Mouse (Mus musculus): ENCODE measurements at regions not wholly inside any gene's neighbourhood (a gene's known extent, or its start where the extent isn't known, plus 50 kb on each side); places are given as distances from the start of the nearest gene placed in this dataset.
A peak's percentile ranks its signal among the peaks of the same experiment; 100 is the strongest.

- no peak for DNase-seq (ENCODE audit: low spot score in 2 of 2)
Observed at GRCm38 (mm10) chr3:45523281-45523680, 145.1 kb downstream of the Pcdh10 start.

DNA sequence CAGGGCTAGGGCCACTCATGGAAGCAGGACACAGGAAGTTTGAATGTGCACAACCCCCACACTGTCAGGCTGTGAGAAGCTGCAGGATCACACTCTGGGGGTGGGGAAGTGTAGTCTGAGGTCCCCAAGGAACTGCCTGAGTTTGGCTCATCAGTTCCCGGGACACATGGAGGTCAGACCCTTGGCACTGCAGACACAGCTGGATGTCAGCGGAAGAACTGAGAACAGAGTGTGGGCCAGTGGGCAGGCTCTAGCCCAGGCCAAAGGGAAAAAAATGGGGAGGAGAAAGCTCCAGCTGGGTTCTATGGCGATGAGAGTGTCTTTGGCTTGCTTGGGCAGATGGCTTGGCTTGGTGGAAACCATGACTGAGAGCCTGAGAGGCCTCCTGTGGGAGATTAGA is 168.9 kb downstream of the Pcdh10 start:
- DNase-seq (ENCODE audit: low spot score in 2 of 2), result no peak

GRCm38 (mm10) chr3:45555736-45556135 is 177.5 kb downstream of the Pcdh10 start:
- peak; percentile 40 to 58 for DNase-seq (ENCODE audit: low spot score in 2 of 2)

GRCm38 (mm10) chr3:45572995-45573394 is 194.8 kb downstream of the Pcdh10 start:
- no peak for DNase-seq (ENCODE audit: low spot score in 2 of 2)

- DNase-seq (ENCODE audit: low spot score in 2 of 2), result no peak
Observed at GRCm38 (mm10) chr3:45577035-45577434, 198.8 kb downstream of the Pcdh10 start.

DNA sequence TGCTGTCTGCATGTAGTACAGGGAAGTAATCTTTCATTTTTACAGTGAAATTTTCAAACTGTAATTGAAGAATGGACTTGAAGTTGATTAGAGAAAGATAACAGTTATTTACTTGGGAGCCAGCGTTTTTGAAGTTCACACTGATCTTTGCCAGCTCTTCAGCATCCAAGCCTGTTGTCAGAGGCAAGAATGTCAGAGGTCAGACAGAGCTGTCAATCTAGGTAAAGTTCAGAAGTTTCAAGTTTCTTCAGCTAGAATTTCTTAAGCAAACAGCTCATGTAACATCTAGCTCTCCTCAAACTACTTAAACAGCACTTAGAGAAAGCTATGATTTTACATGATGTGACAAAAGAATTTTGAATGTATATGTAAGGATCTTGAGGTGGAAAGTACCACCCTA is 215.4 kb downstream of the Pcdh10 start:
- no peak for DNase-seq (ENCODE audit: low spot score in 2 of 2)

DNA sequence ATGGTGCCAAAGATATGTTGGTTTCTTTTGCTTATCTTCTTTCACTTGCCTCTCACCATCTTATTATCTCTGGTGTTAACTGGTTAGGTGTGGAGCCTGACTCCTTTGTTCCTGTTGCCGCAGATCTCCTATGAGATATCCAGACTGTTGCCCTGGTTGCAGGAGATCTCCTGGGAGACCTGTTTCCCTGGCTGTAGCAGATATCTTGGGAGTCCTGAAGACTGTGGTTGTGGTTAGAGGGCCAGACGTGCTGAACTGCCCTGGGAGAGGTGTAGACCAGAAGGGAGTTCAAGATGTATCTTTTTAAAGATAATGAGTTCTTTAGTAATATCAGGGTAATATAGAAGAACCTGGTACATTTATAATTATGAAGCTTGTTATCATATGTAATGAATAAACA is 224.1 kb downstream of the Pcdh10 start:
- no peak for DNase-seq (ENCODE audit: low spot score in 2 of 2)

DNA sequence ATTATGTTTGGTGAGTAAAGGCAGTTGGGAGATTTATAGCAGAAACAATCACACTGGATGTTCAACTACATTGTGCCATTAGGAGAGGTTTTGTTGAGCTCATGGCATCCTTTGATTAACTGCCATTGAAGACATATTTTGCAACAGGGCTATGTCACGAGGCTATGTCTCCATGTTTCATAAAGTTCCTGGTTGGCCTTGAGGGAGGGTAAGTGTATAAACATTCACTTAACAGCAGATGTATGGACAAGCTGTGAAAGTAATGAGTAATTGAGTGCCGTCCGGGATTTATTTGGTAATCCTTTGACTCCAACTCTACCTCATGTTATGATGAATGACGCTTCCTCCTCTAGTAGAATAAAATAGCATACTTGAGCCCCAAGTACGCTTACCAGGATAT is 225.0 kb downstream of the Pcdh10 start:
- no peak for DNase-seq (ENCODE audit: low spot score in 2 of 2)

GRCm38 (mm10) chr3:45620729-45621128 is 242.5 kb downstream of the Pcdh10 start:
- no peak for DNase-seq (ENCODE audit: low spot score in 2 of 2)

DNA sequence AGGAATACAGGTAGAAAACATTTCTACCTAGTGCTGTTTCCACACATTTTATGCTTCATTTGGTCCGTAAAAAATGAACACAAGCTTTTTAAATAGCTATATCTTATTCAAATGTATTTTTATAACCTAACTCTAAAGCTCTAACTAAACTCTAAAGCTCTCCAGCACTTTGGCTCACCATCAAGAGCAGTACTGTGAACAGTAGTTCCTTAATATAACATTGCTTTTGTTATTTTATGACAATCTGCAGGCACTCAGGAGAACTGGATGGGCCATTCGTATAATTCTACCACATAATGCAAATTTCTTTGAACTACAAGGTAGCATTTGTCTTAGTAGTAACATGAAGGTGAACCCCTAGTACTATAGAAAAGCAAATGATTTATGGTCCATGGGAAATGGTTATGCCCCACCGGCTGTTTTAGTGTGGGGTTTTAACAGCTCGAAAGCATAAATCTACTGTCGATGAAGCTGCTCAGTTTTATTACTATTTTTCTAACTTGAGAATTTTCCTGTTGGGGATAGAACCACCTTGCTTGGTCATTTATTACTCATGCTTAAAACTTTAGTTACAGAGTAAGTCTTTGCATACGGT is 267.8 kb downstream of the Pcdh10 start:
- no peak for DNase-seq (ENCODE audit: low spot score in 2 of 2)

- no peak for DNase-seq (ENCODE audit: low spot score in 2 of 2)
Observed at GRCm38 (mm10) chr3:45649361-45649760, 271.2 kb downstream of the Pcdh10 start.

DNA sequence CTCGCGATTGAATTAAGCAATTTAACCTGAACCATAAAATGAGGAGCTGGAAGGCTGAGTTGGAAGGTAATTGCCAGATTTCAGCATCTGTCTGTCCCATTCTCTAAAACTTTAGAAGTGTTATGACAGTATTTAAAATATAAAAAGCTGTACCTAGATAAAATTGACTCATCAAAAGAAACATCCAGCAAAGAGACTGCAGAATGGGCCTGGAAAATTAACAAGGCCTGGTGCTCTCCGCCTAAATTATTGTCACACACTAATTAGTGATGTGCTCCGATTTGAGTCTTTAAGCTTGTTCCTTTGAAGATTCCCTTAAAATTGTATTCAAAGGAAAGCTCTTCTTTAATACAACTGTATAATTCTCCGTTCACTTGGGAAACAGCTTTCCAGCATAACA is 278.8 kb downstream of the Pcdh10 start:
- DNase-seq (ENCODE audit: low spot score in 2 of 2), result no peak

DNA sequence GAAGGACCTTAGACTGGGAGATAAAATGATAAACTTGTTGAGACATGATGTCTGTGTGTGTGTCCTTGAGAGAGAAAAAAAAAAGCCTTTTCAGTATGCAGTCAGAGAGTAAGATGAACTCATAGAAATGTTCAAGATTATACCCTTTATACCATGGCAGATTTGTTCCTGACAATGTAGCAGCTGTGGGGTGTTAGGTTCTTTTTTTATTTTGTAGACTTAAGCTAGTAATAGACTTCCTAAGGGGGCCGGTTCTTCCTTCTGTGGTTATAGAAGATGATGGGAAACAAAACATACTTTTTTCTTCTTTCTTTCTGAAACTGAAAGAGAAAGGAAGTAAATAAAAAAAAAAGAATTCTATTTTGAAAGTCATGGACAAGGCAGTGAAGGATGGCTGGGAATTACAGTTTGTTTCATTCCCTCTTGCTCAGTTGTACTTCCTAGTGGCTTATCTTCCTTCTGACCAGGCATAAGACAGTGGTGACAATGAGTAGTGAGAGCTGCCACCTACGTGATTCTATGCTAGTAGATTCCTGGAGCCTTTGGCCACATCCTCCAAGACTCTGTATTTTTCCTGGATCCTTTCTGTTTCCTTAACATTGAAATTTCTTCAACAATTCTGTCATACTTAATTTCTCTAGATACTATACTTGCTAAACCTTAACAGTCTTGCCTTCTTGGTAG is 280.0 kb downstream of the Pcdh10 start:
- no peak for DNase-seq (ENCODE audit: low spot score in 2 of 2)

GRCm38 (mm10) chr3:45659052-45659451 is 280.9 kb downstream of the Pcdh10 start:
- DNase-seq (ENCODE audit: low spot score in 2 of 2), result no peak

- no peak for DNase-seq (ENCODE audit: low spot score in 2 of 2)
Observed at GRCm38 (mm10) chr3:45670434-45670833, 292.2 kb downstream of the Pcdh10 start.

- DNase-seq (ENCODE audit: low spot score in 2 of 2), result no peak
Observed at GRCm38 (mm10) chr3:45677672-45678071, 299.5 kb downstream of the Pcdh10 start.

DNA sequence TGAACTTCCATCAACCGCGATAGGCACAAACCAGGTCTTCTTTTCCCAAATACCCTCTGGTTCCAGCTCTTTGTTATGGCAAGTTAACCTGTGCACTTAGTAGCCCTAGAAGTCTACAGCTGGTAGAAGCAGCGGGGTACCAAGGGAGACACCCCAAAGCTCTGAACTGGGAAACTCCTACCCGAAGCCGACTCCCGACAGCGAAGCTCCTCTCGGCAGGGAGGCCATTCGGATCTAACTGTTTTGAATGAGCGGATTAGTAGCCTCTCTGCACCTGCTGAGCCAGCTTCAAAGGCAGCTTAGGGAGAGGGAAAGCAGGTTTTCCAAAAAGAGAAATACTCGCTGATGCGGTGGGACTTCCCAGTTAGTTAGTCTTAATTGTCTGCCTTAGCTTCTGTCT is 303.2 kb downstream of the Pcdh10 start:
- DNase-seq (ENCODE audit: low spot score in 2 of 2), result no peak

- DNase-seq (ENCODE audit: low spot score in 2 of 2), result no peak
Observed at GRCm38 (mm10) chr3:45707891-45708290, 329.7 kb downstream of the Pcdh10 start.
